ENCODE assay signal across 15 mouse cellular contexts in the genomic region with DNA sequence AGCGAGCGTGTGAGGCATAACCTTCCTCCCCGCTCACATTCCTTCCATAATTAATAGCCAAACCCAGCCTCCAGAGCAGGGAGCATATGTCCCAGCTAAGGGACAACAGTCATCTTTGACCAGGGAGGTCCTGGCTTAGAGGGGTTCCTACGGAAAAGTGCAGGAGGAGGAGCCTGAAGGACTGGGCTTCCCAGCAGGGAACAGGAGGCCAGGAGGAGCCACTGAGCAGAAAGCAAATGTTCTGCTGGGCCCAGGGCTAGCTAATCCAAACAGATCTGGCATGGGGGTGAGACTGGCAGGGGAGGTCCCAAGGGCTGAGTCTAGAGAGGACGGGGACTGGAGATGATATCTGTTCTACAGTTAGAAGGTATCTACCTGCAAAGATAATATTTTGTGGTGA. TPM values are rescaled to one million over a fixed set of nuclear protein-coding genes. Genes with fewer than 3 reads are reported as not detected.
DNase-seq lines count a peak whose midpoint lies in the region; ATAC-seq and TF ChIP-seq lines count a peak whose summit lies in the region.
"Had no signal": no experiment of that assay in that cellular context is flagged by ENCODE, and none has a peak within 500 bp of the region (broad histone marks: within the 10 kb centered on the region; RNA-seq: fewer than 3 reads in every experiment).

No protein-coding gene starts in this region.

- no peaks in the 10 kb centered on the region for H3K9me3 ChIP-seq in forebrain, postnatal 0 days (ENCODE audit: low read length)
- H3K9me3 ChIP-seq in forebrain, embryonic 11.5 days (ENCODE audit: control insufficient read depth, low read length) = no peaks in the 10 kb centered on the region
- no peaks in the 10 kb centered on the region for H3K9me3 ChIP-seq in limb, embryonic 12.5 days
- H3K9me3 ChIP-seq in limb, embryonic 10.5 days (replicated peaks) = no peaks in the 10 kb centered on the region
- H3K9me3 ChIP-seq in limb, embryonic 14.5 days (ENCODE audit: control insufficient read depth, low read length) = no peaks in the 10 kb centered on the region
- H3K9me3 ChIP-seq: embryonic facial prominence, embryonic 12.5 days; hindbrain, embryonic 13.5 days had no signal

- no peak for TF ChIP-seq CTCF in forebrain, postnatal 0 days (IDR thresholded peaks at IDR 0.05; ENCODE audit: low read depth)

- 47% methylated on average over 5 of the region's 5 CpGs for WGBS in forebrain, postnatal 0 days
- WGBS in forebrain, embryonic 11.5 days = 58% methylated on average over 5 of the region's 5 CpGs
- 21% methylated on average over 5 of the region's 5 CpGs for WGBS in limb, embryonic 12.5 days
- 20% methylated on average over 5 of the region's 5 CpGs for WGBS in limb, embryonic 10.5 days
- WGBS in limb, embryonic 14.5 days = 28% methylated on average over 3 of the region's 5 CpGs

- no peak for ATAC-seq in forebrain, postnatal 0 days
- ATAC-seq in forebrain, embryonic 11.5 days (replicated peaks; ENCODE audit: low FRiP score) = no peak
- no peak for ATAC-seq in limb, embryonic 12.5 days (ENCODE audit: insufficient number of reproducible peaks, insufficient read depth, low FRiP score, low TSS enrichment, low read depth)
- no peak for ATAC-seq in limb, embryonic 14.5 days (ENCODE audit: low FRiP score, low read depth)
- ATAC-seq: CD4-positive, CD25-positive, alpha-beta regulatory T cell, adult 4 months had no signal

- H3K27ac ChIP-seq in forebrain, postnatal 0 days (ENCODE audit: low read depth, low read length) = 0 out of 2 replicates have a peak overlapping the region, but pooled peaks have one; percentile 30
- H3K27ac ChIP-seq in forebrain, embryonic 11.5 days (ENCODE audit: low read depth, low read length) = no peak overlapping the region
- peak overlapping the region; percentile 29; the same call in 1 of the 2 replicates for H3K27ac ChIP-seq in limb, embryonic 12.5 days
- no peak overlapping the region for H3K27ac ChIP-seq in limb, embryonic 10.5 days
- 0 out of 2 replicates have a peak overlapping the region, but pooled peaks have one; percentile 26 for H3K27ac ChIP-seq in limb, embryonic 14.5 days (replicated peaks; ENCODE audit: low read depth, low read length)
- H3K27ac ChIP-seq: embryonic facial prominence, embryonic 12.5 days; hindbrain, embryonic 13.5 days had no signal

- no peak overlapping the region for H3K9ac ChIP-seq in forebrain, postnatal 0 days
- no peak overlapping the region for H3K9ac ChIP-seq in forebrain, embryonic 11.5 days (ENCODE audit: low read length)
- H3K9ac ChIP-seq in limb, embryonic 12.5 days (replicated peaks) = no peak overlapping the region
- H3K9ac ChIP-seq in limb, embryonic 14.5 days (ENCODE audit: low read depth, low read length, severe bottlenecking) = no peak overlapping the region
- H3K9ac ChIP-seq: embryonic facial prominence, embryonic 12.5 days; hindbrain, embryonic 13.5 days had no signal

- no peak for TF ChIP-seq POLR2A in limb, embryonic 14.5 days (IDR thresholded peaks at IDR 0.05; ENCODE audit: borderline replicate concordance, extremely low read depth, insufficient read depth, insufficient read length)

- no peak for DNase-seq in forebrain, postnatal 0 days
- DNase-seq in forebrain, embryonic 11.5 days (ENCODE audit: low spot score) = no peak
- DNase-seq in limb, embryonic 10.5 days (ENCODE audit: low spot score) = no peak
- peak; percentile 57 to 61 for DNase-seq in cerebellum, postnatal 36 days
- DNase-seq in limb, embryonic 14.5 days (ENCODE audit: low spot score) = no peak
- DNase-seq in ovary, postnatal 14 days (ENCODE audit: low spot score) = no peak
- DNase-seq: adrenal gland, postnatal 25 days; gastrocnemius, postnatal 36 days; kidney, adult 2 months had no signal

- peaks cover 14% of the 10 kb centered on the region for H3K4me1 ChIP-seq in forebrain, postnatal 0 days (ENCODE audit: insufficient read depth)
- peaks cover 5% of the 10 kb centered on the region; the same call in 1 of the 2 replicates for H3K4me1 ChIP-seq in forebrain, embryonic 11.5 days (replicated peaks; ENCODE audit: control insufficient read depth, insufficient read depth, low read length)
- peaks cover 45% of the 10 kb centered on the region for H3K4me1 ChIP-seq in limb, embryonic 12.5 days (replicated peaks)
- peaks cover 20% of the 10 kb centered on the region for H3K4me1 ChIP-seq in limb, embryonic 10.5 days
- peaks cover 57% of the 10 kb centered on the region for H3K4me1 ChIP-seq in limb, embryonic 14.5 days (ENCODE audit: control insufficient read depth, insufficient read depth, low read length)

- peaks cover 22% of the 10 kb centered on the region for H3K36me3 ChIP-seq in forebrain, postnatal 0 days (ENCODE audit: insufficient read depth)
- H3K36me3 ChIP-seq in forebrain, embryonic 11.5 days (ENCODE audit: control insufficient read depth, insufficient read depth, low read length) = no peaks in the 10 kb centered on the region
- H3K36me3 ChIP-seq in limb, embryonic 12.5 days = peaks cover 56% of the 10 kb centered on the region
- H3K36me3 ChIP-seq in limb, embryonic 10.5 days = no peaks in the 10 kb centered on the region
- H3K36me3 ChIP-seq in limb, embryonic 14.5 days (ENCODE audit: control insufficient read depth, insufficient read depth, low read length) = peaks cover 69% of the 10 kb centered on the region
- H3K36me3 ChIP-seq: hindbrain, embryonic 13.5 days had no signal

- peak overlapping the region; percentile 4 for H3K4me2 ChIP-seq in forebrain, postnatal 0 days (ENCODE audit: low read depth)
- no peak overlapping the region for H3K4me2 ChIP-seq in forebrain, embryonic 11.5 days (ENCODE audit: low read depth, low read length, severe bottlenecking)
- H3K4me2 ChIP-seq in limb, embryonic 12.5 days = peak overlapping the region; percentile 15; the same call in 1 of the 2 replicates
- H3K4me2 ChIP-seq in limb, embryonic 14.5 days (replicated peaks; ENCODE audit: low read depth, low read length, severe bottlenecking) = no peak overlapping the region
- H3K4me2 ChIP-seq: embryonic facial prominence, embryonic 12.5 days; hindbrain, embryonic 13.5 days had no signal

- no peaks in the 10 kb centered on the region for H3K27me3 ChIP-seq in forebrain, postnatal 0 days (ENCODE audit: insufficient read depth, low read length)
- peaks cover 32% of the 10 kb centered on the region for H3K27me3 ChIP-seq in forebrain, embryonic 11.5 days (ENCODE audit: control insufficient read depth, insufficient read depth, low read length)
- peaks cover 68% of the 10 kb centered on the region for H3K27me3 ChIP-seq in limb, embryonic 12.5 days
- H3K27me3 ChIP-seq in limb, embryonic 10.5 days (ENCODE audit: low read depth, poor library complexity, severe bottlenecking) = peaks cover 99% of the 10 kb centered on the region
- H3K27me3 ChIP-seq in limb, embryonic 14.5 days (ENCODE audit: control insufficient read depth, insufficient read depth, low read length) = no peaks in the 10 kb centered on the region

- no peak overlapping the region for H3K4me3 ChIP-seq in forebrain, postnatal 0 days (ENCODE audit: low read depth, low read length)
- H3K4me3 ChIP-seq in forebrain, embryonic 11.5 days (ENCODE audit: low read depth, low read length) = no peak overlapping the region
- H3K4me3 ChIP-seq in limb, embryonic 12.5 days (replicated peaks) = no peak overlapping the region
- H3K4me3 ChIP-seq in limb, embryonic 10.5 days = no peak overlapping the region
- no peak overlapping the region for H3K4me3 ChIP-seq in limb, embryonic 14.5 days (replicated peaks; ENCODE audit: low read length)
- H3K4me3 ChIP-seq: embryonic facial prominence, embryonic 12.5 days; hindbrain, embryonic 13.5 days had no signal

RNA-seq across cellular contexts. Expression of a gene that starts 34.7 kb away (rescaled TPM):
- total RNA-seq in forebrain, postnatal 0 days (2014; rRNA removed) = not detected in 2 replicates
- polyA plus RNA-seq in forebrain, postnatal 0 days (2015; fragmentation: Nextera tagmentation; extraction: Ambion mirVana) = 0.56 and 1.0 TPM in 2 replicates
- polyA plus RNA-seq in forebrain, embryonic 11.5 days (2014; fragmentation: Nextera tagmentation; extraction: Ambion mirVana) = 3.0 and 3.1 TPM in 2 replicates
- 9.7 and 11.8 TPM in 2 replicates for polyA plus RNA-seq in limb, embryonic 12.5 days (2016; fragmentation: Nextera tagmentation; extraction: Ambion mirVana)
- 3.7 and 8.1 TPM in 2 replicates for polyA plus RNA-seq in limb, embryonic 10.5 days (2016; fragmentation: Nextera tagmentation; extraction: Ambion mirVana)
- 4.3 and 4.8 TPM in 2 replicates for polyA plus RNA-seq in limb, embryonic 14.5 days (2012; rRNA removed)
- 5.7 and 6.0 TPM in 2 replicates for polyA plus RNA-seq in limb, embryonic 14.5 days (2014; fragmentation: Nextera tagmentation; extraction: Ambion mirVana)
- total RNA-seq: adrenal gland, postnatal 25 days; layer of hippocampus, adult 18-20 months; left cerebral cortex, postnatal 36 days had no signal

RNA-seq across cellular contexts. Expression of a gene that starts 42.6 kb away (rescaled TPM):
- total RNA-seq in forebrain, postnatal 0 days (2014; rRNA removed) = 111 and 116 TPM in 2 replicates
- 347 and 376 TPM in 2 replicates for polyA plus RNA-seq in forebrain, postnatal 0 days (2015; fragmentation: Nextera tagmentation; extraction: Ambion mirVana)
- 7.7 and 8.9 TPM in 2 replicates for polyA plus RNA-seq in forebrain, embryonic 11.5 days (2014; fragmentation: Nextera tagmentation; extraction: Ambion mirVana)
- 14.5 and 18.1 TPM in 2 replicates for polyA plus RNA-seq in limb, embryonic 12.5 days (2016; fragmentation: Nextera tagmentation; extraction: Ambion mirVana)
- 0.24 and 2.1 TPM in 2 replicates for polyA plus RNA-seq in limb, embryonic 10.5 days (2016; fragmentation: Nextera tagmentation; extraction: Ambion mirVana)
- 81.2 and 97.7 TPM in 2 replicates for polyA plus RNA-seq in limb, embryonic 14.5 days (2012; rRNA removed)
- 100 and 108 TPM in 2 replicates for polyA plus RNA-seq in limb, embryonic 14.5 days (2014; fragmentation: Nextera tagmentation; extraction: Ambion mirVana)

RNA-seq across cellular contexts. Expression of a gene that starts 56.2 kb away (rescaled TPM):
- 2.2 and 2.7 TPM in 2 replicates for total RNA-seq in forebrain, postnatal 0 days (2014; rRNA removed)
- 2.4 and 2.5 TPM in 2 replicates for polyA plus RNA-seq in forebrain, postnatal 0 days (2015; fragmentation: Nextera tagmentation; extraction: Ambion mirVana)
- 5.0 and 5.7 TPM in 2 replicates for polyA plus RNA-seq in forebrain, embryonic 11.5 days (2014; fragmentation: Nextera tagmentation; extraction: Ambion mirVana)
- 3.7 and 4.7 TPM in 2 replicates for polyA plus RNA-seq in limb, embryonic 12.5 days (2016; fragmentation: Nextera tagmentation; extraction: Ambion mirVana)
- 4.6 and 4.7 TPM in 2 replicates for polyA plus RNA-seq in limb, embryonic 10.5 days (2016; fragmentation: Nextera tagmentation; extraction: Ambion mirVana)
- 7.1 and 7.6 TPM in 2 replicates for polyA plus RNA-seq in limb, embryonic 14.5 days (2012; rRNA removed)
- polyA plus RNA-seq in limb, embryonic 14.5 days (2014; fragmentation: Nextera tagmentation; extraction: Ambion mirVana) = 5.6 and 6.2 TPM in 2 replicates

Comparison
In these comparisons a context has a peak if more than half of its experiments do, and no peak if none do; other contexts are left out.
1. H3K27ac ChIP-seq: peak in forebrain, postnatal 0 days (single experiment), limb, embryonic 12.5 days (single experiment) and limb, embryonic 14.5 days (single experiment); none in forebrain, embryonic 11.5 days (single experiment) and limb, embryonic 10.5 days (single experiment).
2. H3K4me2 ChIP-seq: peak in forebrain, postnatal 0 days (single experiment) and limb, embryonic 12.5 days (single experiment); none in forebrain, embryonic 11.5 days (single experiment) and limb, embryonic 14.5 days (single experiment).
3. DNase-seq: peak in cerebellum, postnatal 36 days (2 of 2); none in forebrain, postnatal 0 days (single experiment), forebrain, embryonic 11.5 days (single experiment), limb, embryonic 10.5 days (single experiment), limb, embryonic 14.5 days (single experiment) and ovary, postnatal 14 days (single experiment).